22 mouse cellular contexts compared by ENCODE assay signal in genomic region chr14:117785507-117786085, GRCm38 (mm10).
DNase-seq lines count a peak whose midpoint lies in the region; ATAC-seq lines count a peak whose summit lies in the region.
"Had no signal": no experiment of that assay in that cellular context is flagged by ENCODE, and none has a peak within 500 bp of the region (broad histone marks: within the 10 kb centered on the region; RNA-seq: fewer than 3 reads in every experiment).

No protein-coding gene starts in this region.

- H3K36me3 ChIP-seq in liver, embryonic 11.5 days (ENCODE audit: control insufficient read depth, insufficient read depth, low read length), result no peaks in the 10 kb centered on the region
- H3K36me3 ChIP-seq in liver, embryonic 12.5 days, result no peaks in the 10 kb centered on the region
- no peaks in the 10 kb centered on the region for H3K36me3 ChIP-seq in neural tube, embryonic 14.5 days (ENCODE audit: control insufficient read depth, insufficient read depth, low read length)
- H3K36me3 ChIP-seq: embryonic facial prominence, embryonic 13.5 days; midbrain, embryonic 12.5 days had no signal

- no peak overlapping the region for H3K9ac ChIP-seq in liver, embryonic 11.5 days (ENCODE audit: low read depth, low read length)
- H3K9ac ChIP-seq in liver, embryonic 12.5 days, result no peak overlapping the region
- no peak overlapping the region for H3K9ac ChIP-seq in neural tube, embryonic 14.5 days (replicated peaks; ENCODE audit: low read depth, low read length)
- H3K9ac ChIP-seq: embryonic facial prominence, embryonic 13.5 days; midbrain, embryonic 12.5 days had no signal

- H3K27ac ChIP-seq in liver, embryonic 11.5 days (ENCODE audit: low read depth, low read length), result no peak overlapping the region
- H3K27ac ChIP-seq in liver, embryonic 12.5 days, result no peak overlapping the region
- H3K27ac ChIP-seq in neural tube, embryonic 14.5 days (ENCODE audit: low read depth, low read length), result no peak overlapping the region
- H3K27ac ChIP-seq: embryonic facial prominence, embryonic 13.5 days; left cerebral cortex, adult 2 months; midbrain, embryonic 12.5 days had no signal

- H3K9me3 ChIP-seq in liver, embryonic 11.5 days (ENCODE audit: control insufficient read depth, low read length), result no peaks in the 10 kb centered on the region
- H3K9me3 ChIP-seq in liver, embryonic 12.5 days (replicated peaks), result no peaks in the 10 kb centered on the region
- H3K9me3 ChIP-seq in neural tube, embryonic 14.5 days (ENCODE audit: control insufficient read depth, low read length), result no peaks in the 10 kb centered on the region
- H3K9me3 ChIP-seq: embryonic facial prominence, embryonic 13.5 days; midbrain, embryonic 12.5 days had no signal

- WGBS in liver, embryonic 11.5 days, result 81% methylated on average over 15 of the region's 15 CpGs
- WGBS in liver, embryonic 12.5 days (ENCODE audit: insufficient replicate concordance), result 78% methylated on average over 15 of the region's 15 CpGs
- 62% methylated on average over 15 of the region's 15 CpGs for WGBS in neural tube, embryonic 14.5 days

- H3K4me3 ChIP-seq in liver, embryonic 11.5 days (ENCODE audit: low read depth, low read length), result no peak overlapping the region
- no peak overlapping the region for H3K4me3 ChIP-seq in liver, embryonic 12.5 days
- no peak overlapping the region for H3K4me3 ChIP-seq in neural tube, embryonic 14.5 days (ENCODE audit: low read depth, low read length)
- H3K4me3 ChIP-seq: embryonic facial prominence, embryonic 13.5 days; left cerebral cortex, adult 2 months; midbrain, embryonic 12.5 days had no signal

- H3K27me3 ChIP-seq in liver, embryonic 11.5 days (replicated peaks; ENCODE audit: control insufficient read depth, insufficient read depth, low read length), result no peaks in the 10 kb centered on the region
- no peaks in the 10 kb centered on the region for H3K27me3 ChIP-seq in liver, embryonic 12.5 days (replicated peaks)
- no peaks in the 10 kb centered on the region for H3K27me3 ChIP-seq in neural tube, embryonic 14.5 days (ENCODE audit: control insufficient read depth, insufficient read depth, low read length)
- H3K27me3 ChIP-seq: embryonic facial prominence, embryonic 13.5 days; midbrain, embryonic 12.5 days had no signal

- DNase-seq in frontal cortex, postnatal 36 days (ENCODE audit: low spot score in 2 of 2), result no peak
- peak; percentile 1 for DNase-seq in liver, embryonic 11.5 days (ENCODE audit: low spot score)
- DNase-seq in retina, postnatal 1 day, result peak; percentile 20
- DNase-seq in retina, embryonic 14.5 days (ENCODE audit: low spot score), result no peak
- DNase-seq in embryo, embryonic 10 days (ENCODE audit: low spot score), result no peak
- DNase-seq: B cell, adult 2 months; cerebellum, adult 9-11 months; gastrocnemius, postnatal 25 days; kidney, postnatal 36 days; left cerebral cortex, postnatal 4 days; liver; lung, adult 18-20 months; lung, postnatal 36 days; right cerebral cortex, postnatal 14 days; thymus, postnatal 4 days had no signal

- peak; percentile 55 for ATAC-seq in frontal cortex, adult (ENCODE audit: low TSS enrichment)
- no peak for ATAC-seq in liver, embryonic 11.5 days (replicated peaks; ENCODE audit: low FRiP score)
- no peak for ATAC-seq in liver, embryonic 12.5 days
- peak; percentile 36; the same call in 1 of the 2 replicates for ATAC-seq in neural tube, embryonic 14.5 days (ENCODE audit: low read depth)
- ATAC-seq: intestine, postnatal 0 days had no signal

- no peaks in the 10 kb centered on the region for H3K4me1 ChIP-seq in liver, embryonic 11.5 days (replicated peaks; ENCODE audit: control insufficient read depth, insufficient read depth, low read length)
- no peaks in the 10 kb centered on the region for H3K4me1 ChIP-seq in liver, embryonic 12.5 days
- H3K4me1 ChIP-seq in neural tube, embryonic 14.5 days (ENCODE audit: control insufficient read depth, insufficient read depth, low read length), result no peaks in the 10 kb centered on the region

- no peak overlapping the region for H3K4me2 ChIP-seq in liver, embryonic 11.5 days
- H3K4me2 ChIP-seq in liver, embryonic 12.5 days, result no peak overlapping the region
- no peak overlapping the region for H3K4me2 ChIP-seq in neural tube, embryonic 14.5 days (ENCODE audit: low read depth, low read length)
- H3K4me2 ChIP-seq: embryonic facial prominence, embryonic 13.5 days; midbrain, embryonic 12.5 days had no signal

Comparison
In these comparisons a context has a peak if more than half of its experiments do, and no peak if none do; other contexts are left out.
1. DNase-seq: peak in liver, embryonic 11.5 days (single experiment) and retina, postnatal 1 day (single experiment); none in frontal cortex, postnatal 36 days (0 of 2), retina, embryonic 14.5 days (single experiment) and embryo, embryonic 10 days (single experiment).
2. ATAC-seq: peak in frontal cortex, adult (single experiment) and neural tube, embryonic 14.5 days (single experiment); none in liver, embryonic 11.5 days (single experiment) and liver, embryonic 12.5 days (single experiment).